Mouse (Mus musculus): Measurements from ENCODE around the gene Rpl11.
"Not testable (repeated sequence)": the region's sequence is repeated elsewhere in the genome, so short reads cannot be mapped to it uniquely, and the experiment has no call there.

The Rpl11 gene

DNA sequence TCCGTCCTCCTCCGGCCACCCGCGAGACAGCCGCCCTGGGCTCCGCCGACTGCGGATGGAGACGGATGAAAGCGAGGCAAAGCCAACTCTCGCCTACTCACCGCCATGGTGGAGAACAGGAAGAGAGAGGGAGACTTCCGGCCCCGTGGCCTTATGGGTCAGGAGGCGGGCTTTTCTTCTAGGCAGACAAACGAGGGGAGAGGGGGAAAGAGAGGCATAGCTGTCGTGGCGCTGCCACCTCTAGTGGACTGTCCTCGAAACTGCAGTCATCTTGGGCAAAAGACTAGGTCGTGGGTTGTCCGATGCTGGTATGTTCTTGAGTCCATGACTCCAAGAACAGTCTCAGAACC lies at the start of gene Rpl11:
Gene Rpl11 (minus strand): TSS at position 182 of the 350 bp plus-strand sequence.
- peak; percentile 94 for DNase-seq

DNA sequence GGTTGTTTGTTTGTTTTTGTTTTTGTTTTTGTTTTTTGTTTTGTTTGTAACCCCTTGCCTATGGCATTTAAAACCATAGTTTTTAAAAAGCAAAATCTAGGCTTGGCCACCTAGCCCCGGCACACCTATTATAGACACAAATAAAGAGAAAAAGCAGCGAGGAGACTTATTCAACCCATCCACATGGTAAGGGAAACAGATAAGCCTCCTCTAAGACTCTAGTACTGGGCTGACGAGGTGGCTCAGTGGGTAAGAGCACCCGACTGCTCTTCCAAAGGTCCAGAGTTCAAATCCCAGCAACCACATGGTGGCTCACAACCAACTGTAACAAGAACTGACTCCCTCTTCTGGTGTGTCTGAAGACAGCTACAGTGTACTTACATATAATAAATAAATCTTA lies 48.5 kb upstream of the Rpl11 start:
- not testable (repeated sequence) for DNase-seq

DNA sequence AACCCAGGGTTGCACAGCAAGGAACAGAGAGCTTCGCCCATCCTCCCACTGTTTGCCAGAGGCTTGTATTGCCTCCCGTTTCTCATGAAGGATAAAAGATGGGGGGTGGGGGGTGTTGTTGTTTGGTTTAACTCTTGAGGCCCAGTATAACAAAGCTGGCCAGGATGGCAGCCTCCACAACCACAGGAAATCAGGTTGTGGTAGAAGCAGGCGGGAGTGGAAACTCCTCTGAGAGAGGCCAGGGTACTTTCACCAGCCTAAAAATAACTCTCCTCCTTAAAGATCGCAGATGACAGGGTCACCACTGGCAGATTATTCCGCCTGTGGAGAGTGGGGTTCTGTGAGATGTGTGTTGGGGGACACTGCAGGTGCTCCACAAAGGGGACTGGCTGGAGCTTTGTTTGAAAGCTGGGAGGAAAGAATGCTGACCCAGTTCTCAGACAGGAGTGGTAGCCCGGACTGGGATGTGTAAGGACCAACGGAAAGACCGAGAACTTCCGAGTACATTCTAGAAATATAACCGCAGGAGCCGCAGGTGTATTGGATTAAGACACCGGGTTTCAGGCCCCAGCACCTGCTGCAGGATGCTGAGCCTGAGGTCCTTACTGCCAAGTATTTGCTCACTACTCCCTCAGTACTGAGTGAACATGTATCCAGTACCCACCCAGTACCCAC lies 47.3 kb upstream of the Rpl11 start:
- DNase-seq = no peak

GRCm38 (mm10) chr4:136098446-136098845 lies 45.2 kb upstream of the Rpl11 start:
- no peak for DNase-seq

GRCm38 (mm10) chr4:136096446-136097113 lies 43.4 kb upstream of the Rpl11 start:
- no peak for DNase-seq

DNA sequence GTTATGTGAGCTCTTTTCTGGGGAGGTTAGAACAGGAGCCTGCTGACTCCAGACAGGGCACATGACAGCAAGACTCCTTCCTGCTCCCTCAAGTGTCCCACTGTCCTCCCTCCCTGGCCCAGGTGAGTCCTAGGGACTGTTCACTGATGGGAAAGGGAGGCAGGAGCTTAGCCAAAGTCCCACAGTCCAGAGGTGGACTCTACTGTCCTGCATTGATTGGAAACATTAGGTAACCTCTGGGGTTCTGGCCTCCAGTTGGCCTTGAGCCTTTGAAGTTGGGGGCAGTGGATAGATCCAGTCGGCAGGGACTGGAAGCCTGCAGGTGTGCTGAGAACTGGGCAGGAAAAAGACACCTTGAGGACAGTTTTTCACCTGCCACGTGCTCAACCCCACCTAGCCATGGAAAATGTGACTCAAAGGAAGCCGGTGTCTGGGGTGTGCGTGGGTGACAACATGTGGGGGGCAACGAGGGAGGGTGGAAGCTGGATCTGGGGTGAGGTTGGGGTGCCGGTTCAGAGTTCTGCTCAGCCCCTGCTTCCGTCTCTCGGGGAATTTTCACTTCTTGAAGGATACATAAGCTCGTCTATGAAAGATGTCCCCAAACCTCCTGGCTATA lies 42.4 kb upstream of the Rpl11 start:
- DNase-seq = no peak

DNA sequence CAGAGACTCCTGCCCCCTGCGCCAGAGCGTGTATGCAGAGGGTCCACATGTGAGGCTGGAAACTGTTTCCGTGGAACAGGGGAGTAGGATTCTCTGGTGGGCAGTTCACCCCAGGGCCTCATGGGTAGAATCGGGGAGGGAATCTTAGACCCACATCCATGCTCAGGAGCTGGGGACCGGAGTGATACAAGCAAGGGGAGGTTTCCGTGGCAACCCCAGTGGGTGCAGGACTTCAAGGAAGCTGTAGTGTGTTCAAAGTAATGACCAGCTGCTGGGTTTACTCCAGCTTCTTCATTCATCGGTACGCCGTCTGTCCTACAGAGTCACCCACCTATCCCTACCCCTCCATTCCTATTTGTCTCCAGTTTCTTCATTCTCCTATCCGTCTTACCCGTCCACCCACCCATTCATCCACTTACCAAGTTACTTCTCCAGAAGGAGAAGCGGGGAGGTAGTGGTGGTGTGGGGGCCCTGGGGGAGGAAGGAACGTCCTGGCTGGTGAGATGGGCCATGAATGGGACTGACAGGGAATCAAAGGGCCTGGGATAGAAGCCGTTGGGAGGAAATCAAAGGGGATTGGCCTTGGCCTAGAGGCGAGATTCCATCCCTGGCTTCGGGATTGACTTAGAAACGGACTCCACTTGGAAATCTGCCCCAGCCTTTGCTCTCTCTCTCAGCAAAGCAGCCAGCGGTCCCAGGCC lies 41.4 kb upstream of the Rpl11 start:
- DNase-seq = peak; percentile 33 to 47

DNA sequence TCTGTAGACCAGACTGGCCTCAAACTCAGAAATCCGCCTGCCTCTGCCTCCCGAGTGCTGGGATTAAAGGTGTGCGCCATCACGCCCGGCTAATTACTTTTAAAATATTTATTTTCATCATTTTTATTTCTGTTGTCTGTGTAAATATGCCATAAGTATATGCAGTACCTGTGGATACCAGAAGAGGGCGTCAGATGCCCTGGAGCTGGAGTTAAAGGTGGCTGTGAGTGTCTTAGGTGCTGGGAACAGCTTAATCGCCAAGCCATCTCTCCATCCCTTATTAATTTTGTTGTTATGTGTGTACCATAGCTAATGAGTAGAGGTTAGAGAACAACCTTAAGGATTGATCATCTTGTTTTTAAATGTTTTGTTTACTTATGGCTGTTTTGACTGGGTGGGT lies 39.3 kb upstream of the Rpl11 start:
- no peak for DNase-seq

DNA sequence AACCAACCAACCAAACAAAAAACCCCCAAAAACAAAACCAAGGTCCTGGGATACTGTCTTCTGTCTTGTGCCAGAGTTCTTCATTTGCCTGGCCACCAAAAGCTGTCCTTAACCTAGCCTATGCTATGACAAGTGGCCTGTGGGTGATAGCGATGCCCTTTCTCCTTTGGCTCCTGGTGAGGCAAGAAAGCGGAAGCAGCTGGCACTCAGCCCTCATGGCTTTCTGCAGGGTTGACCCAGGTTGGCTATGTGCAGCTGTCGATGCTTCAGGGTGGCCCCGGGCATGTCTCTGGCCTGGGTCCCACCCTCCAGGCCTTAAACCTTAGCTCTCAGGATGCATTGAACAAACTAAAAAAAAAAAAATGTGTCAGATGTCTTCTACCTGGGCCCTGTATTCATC lies 38.1 kb upstream of the Rpl11 start:
- DNase-seq = no peak

DNA sequence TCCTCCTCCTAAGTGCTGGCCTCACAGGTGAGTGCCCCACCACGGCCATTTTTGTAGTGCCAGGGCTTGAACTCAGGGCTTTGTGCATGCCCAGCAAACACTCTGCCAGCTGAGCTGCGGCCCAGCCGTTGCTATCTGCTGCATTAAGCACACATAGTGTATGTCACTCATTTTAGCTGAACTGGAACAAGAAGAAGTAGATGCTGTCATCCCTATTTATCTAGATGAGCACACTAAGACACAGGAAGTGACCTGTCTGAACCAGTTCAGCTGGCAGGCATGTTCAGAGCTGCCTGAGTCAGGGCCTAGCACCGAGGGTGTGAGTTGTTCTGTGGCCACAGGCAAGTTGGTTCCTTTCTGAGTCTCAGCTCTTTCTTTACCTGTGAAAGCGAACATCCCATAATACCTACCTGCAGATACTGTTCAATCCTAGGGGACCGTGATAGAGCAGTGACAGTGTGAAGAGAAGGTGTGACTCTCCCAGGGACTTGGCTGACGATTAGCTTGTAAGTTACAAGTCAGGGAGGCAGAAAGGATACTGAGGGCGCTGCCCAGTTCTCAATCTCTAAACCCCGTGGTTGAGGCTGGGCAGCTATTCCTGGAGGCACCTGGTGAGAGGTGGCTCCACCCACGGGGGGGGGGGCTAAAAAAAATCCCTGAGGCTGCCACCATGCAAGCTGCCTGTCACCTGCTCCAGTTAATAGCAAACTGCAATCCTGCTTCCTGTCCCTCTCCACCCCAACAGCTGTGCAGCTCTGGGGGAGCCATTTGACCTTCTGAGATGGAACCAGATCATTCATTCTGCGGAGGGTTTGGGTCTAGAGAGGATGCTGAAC lies 36.7 kb upstream of the Rpl11 start:
- DNase-seq = no peak

DNA sequence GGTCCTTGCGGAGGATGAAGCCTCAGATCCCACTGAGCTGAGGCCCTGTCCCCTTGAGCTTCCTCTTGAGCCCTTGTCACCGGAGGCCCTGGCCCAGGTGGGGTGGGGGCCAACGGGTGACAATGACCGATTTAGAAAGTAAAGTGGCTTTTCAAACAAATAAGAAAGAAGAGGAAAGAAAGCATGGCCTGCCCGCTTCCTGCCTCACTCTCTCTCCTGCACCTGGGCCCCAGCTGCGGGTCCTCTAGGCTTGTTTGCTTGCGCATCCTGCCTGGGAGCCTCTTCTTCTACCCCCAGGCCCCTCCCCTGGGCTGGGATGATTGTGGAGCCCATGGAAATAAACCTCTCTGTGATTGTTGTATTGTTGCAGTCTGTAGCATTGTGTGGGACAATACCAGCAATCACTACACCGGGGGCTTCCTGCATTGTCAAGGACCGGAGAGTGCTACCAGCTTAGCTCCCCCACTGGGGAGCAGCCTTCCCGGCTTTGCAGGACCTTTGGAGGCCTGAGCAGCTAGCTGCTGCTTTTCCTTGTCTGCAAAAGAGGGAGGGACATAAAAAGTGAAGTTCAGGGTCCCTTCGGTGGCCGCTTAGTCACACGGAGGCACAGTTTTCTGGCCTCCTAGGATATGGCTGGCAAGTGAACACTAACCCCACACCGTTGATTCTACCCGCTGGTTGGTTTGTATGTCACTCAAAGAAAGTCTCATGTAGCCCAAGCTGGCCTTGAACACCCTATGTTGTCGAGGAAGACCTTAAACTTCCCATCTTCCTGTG lies 35.9 kb upstream of the Rpl11 start:
- DNase-seq = peak; percentile 38 to 56

DNA sequence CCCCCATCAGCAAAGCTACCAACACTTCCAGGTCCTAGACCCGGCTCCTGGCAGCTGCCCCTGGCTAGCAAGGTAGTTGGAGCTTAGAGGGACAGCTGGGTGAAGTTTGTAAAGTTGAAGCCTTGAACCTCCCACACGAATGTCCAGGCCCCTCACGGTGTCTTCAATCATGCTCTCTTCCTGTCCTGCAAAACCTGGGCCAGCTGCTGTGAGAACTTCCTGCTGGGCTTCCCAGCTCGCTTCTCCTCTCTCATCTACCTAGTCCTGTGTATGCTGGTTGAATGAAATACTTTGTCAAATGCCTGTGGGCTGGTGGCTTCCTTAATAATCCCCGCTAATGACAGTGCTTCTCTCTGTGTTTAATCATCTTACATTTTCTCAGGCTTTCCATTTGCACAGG lies 35.1 kb upstream of the Rpl11 start:
- DNase-seq = no peak

DNA sequence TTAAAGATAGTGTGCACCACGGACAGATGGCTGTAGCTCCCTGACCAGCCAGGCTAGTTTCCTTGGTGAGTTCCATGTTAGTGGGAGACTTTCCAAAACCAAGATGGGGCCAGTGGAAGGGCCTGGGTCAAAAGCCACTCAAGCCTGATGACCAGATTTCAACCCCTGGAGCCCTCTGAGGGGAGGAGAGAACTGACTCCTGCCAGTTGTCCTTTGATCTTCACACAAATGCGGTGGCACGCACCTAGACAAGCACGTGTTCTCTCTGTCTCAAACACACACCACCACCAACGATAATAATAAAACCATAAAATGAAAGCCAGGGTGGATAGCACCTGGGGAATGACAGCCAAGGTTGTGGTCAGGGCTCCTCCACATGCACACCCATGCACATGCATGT lies 34.0 kb upstream of the Rpl11 start:
- no peak for DNase-seq

DNA sequence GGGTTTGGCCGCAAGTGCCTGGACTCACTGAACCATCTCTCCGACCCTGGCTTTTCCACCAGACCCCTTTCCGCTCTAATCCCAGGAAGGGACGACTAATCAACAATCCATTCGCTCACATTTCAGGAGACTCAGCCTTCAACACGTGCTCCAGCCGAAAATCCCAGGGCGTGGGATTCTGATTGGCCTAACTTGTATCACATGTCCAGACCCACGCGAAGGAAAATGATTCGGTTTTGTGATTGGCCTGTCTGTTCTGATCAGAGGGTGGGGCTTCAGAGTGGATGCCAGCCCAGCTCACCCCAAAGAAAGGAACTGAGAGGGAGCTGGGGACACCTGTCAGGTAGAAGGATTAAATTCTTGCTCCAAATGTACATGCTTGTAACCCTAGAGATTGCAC lies 31.6 kb upstream of the Rpl11 start:
- DNase-seq = no peak

- no peak for DNase-seq
These were observed 30.3 kb upstream of the Rpl11 start for GRCm38 (mm10) chr4:136083269-136084105.

DNA sequence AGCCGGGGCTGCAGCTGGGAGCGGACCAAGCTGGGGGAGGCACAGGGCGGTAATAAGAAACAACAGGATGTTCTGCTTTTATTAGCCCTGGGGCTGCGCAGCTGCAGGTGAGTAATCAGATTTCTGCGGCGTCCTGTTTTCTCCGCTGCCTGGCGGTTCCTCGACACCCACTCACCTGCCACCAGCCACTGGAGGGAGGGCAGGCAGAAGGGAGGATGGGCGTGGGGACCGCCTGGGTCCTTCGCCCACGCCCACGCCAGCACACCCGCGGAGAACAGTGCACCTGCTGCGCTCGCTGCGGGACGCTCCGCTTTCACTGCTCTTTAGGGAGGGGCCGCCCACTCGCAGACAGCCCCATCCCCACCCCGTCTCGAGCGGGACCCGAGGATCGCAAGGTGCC lies 28.5 kb upstream of the Rpl11 start:
- peak; percentile 35 to 67 for DNase-seq

GRCm38 (mm10) chr4:136078649-136079048 lies 25.4 kb upstream of the Rpl11 start:
- DNase-seq = no peak

DNA sequence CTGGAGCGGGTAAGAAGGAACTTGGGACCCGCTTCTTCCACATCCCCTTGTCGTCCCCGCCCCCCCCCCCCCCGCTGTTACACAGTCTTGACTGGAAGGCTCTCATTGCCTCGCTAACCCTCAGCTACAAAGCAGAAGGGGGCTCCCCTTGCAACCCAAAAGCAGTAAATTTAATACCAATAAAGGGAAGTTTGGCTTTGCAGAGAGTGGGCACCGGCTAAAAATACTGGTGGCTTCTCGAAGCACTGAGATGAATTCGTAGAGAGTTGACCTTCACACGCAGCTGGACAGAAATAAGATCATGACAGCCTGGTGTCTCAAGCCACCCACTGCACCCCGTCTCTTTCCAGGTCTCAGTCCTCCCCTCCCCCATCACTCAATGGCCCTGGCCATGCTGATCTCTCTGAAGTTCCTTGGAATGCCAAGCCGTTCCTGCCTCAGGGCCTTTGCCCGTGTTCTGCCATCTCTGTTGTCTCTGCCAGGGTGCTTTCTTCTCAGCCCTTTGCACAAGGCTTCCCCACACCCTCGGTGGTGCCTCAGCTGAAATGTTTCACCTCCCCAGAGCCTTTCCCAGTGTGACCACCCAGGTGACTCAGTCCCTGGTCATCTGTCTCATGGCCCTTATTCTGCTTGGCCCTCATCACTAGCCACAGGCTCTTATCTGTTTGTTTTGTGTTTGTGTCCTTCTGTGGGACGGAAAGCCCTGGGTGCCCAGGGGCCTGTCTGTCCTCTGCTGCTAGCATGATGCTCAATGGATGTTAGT lies 23.7 kb upstream of the Rpl11 start:
- no peak for DNase-seq

DNA sequence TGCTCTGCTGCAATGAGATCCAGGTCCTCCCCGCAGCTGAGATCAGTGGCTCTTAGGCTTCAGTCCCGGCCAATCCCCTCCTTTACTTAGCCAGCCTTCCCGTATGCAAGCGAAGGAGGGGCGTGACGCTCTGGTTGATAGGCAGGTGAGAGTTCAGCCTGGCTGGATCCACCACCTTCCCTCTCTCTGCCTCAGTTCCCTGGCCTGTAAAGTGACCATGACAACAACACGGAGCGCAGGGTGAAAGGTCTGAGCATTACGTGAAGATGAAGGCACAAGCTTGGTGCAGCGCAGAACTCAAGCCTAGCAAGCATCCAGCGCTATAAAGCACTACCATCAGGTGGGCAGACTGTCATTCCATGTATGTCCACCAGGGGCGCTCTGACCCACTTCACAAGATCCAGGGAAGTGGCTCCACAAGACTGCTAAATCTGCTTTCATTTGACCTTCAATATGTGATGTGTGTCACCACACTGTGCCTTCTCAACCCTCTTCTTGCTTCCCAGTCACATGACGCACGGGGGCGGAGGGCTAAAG lies 18.0 kb upstream of the Rpl11 start:
- peak; percentile 79 to 86 for DNase-seq

GRCm38 (mm10) chr4:136070592-136070991 lies 17.4 kb upstream of the Rpl11 start:
- DNase-seq = no peak
